Mouse (Mus musculus) urinary bladder, postnatal 25 days (tissue): ENCODE results near the gene Maff.

Experiments used
- DNase-seq: peaks from one replicate; pipeline ENCODE4 v3.0.0; 2022; ENCODE audit warnings: low spot score

The Maff gene

GRCm38 (mm10) chr15:79396736-79397135, 50.3 kb downstream of the Maff start:
- no peak for DNase-seq

GRCm38 (mm10) chr15:79399231-79400052, 53.0 kb downstream of the Maff start:
- no peak for DNase-seq

GRCm38 (mm10) chr15:79400134-79400974, 53.9 kb downstream of the Maff start:
- DNase-seq = no peak

- no peak for DNase-seq
Observed at GRCm38 (mm10) chr15:79400975-79401365, 54.5 kb downstream of the Maff start.

GRCm38 (mm10) chr15:79402176-79402575, 55.8 kb downstream of the Maff start:
- DNase-seq = no peak

GRCm38 (mm10) chr15:79402836-79403762, 56.7 kb downstream of the Maff start, which contains the start of gene Tmem184b:
Tmem184b (minus strand) TSS chr15:79403569.
- DNase-seq = peak; percentile 83

GRCm38 (mm10) chr15:79403763-79404210, 57.4 kb downstream of the Maff start:
- DNase-seq = no peak

- no peak for DNase-seq
Observed at GRCm38 (mm10) chr15:79404277-79404676, 57.9 kb downstream of the Maff start.

GRCm38 (mm10) chr15:79406564-79406963, 60.1 kb downstream of the Maff start:
- no peak for DNase-seq
